Mouse (Mus musculus) layer of hippocampus, postnatal 14 days (tissue): ENCODE measurements at regions not wholly inside any gene's neighbourhood (a gene's known extent, or its start where the extent isn't known, plus 50 kb on each side); places are given as distances from the start of the nearest gene placed in this dataset.

Experiments
- DNase-seq, 2 experiments: peaks; one replicate each; pipeline ENCODE4 v3.0.0; 2021 to 2022; ENCODE audit warnings: low spot score in 2 of 2, mixed read lengths in 1 of 2

- no peak for DNase-seq
Observed at GRCm38 (mm10) chr16:21274012-21274528, 69.5 kb downstream of the Ephb3 start.

- no peak for DNase-seq
Observed at GRCm38 (mm10) chr16:21277789-21278342, 73.3 kb downstream of the Ephb3 start.

GRCm38 (mm10) chr16:21278387-21278786 is 73.8 kb downstream of the Ephb3 start:
- DNase-seq: no peak

GRCm38 (mm10) chr16:21280200-21280627 is 75.7 kb downstream of the Ephb3 start:
- DNase-seq: no peak

GRCm38 (mm10) chr16:21281958-21282730 is 77.6 kb downstream of the Ephb3 start:
- DNase-seq: no peak

GRCm38 (mm10) chr16:21286099-21286498 is 81.5 kb downstream of the Ephb3 start:
- DNase-seq: no peak

- peak; percentile 62 to 76 for DNase-seq
Observed at GRCm38 (mm10) chr16:21289528-21289927, 85.0 kb downstream of the Ephb3 start.

GRCm38 (mm10) chr16:21293010-21293409 is 88.5 kb downstream of the Ephb3 start:
- no peak for DNase-seq

GRCm38 (mm10) chr16:21293569-21293968 is 89.0 kb downstream of the Ephb3 start:
- no peak for DNase-seq

GRCm38 (mm10) chr16:21294677-21295411 is 90.3 kb downstream of the Ephb3 start:
- no peak for DNase-seq

GRCm38 (mm10) chr16:21295956-21296733 is 91.6 kb downstream of the Ephb3 start:
- DNase-seq: no peak

- no peak for DNase-seq
Observed at GRCm38 (mm10) chr16:21296786-21297185, 92.2 kb downstream of the Ephb3 start.

GRCm38 (mm10) chr16:21298866-21299265 is 94.3 kb downstream of the Ephb3 start:
- no peak for DNase-seq

GRCm38 (mm10) chr16:21305859-21306258 is 101.3 kb downstream of the Ephb3 start:
- DNase-seq: no peak

GRCm38 (mm10) chr16:21308513-21308912 is 104.0 kb downstream of the Ephb3 start:
- DNase-seq: no peak

GRCm38 (mm10) chr16:21310636-21311615 is 106.4 kb downstream of the Ephb3 start:
- peak; percentile 47 to 66 for DNase-seq

- no peak for DNase-seq
Observed at GRCm38 (mm10) chr16:21311781-21312180, 107.2 kb downstream of the Ephb3 start.

GRCm38 (mm10) chr16:21315751-21316151 is 107.2 kb upstream of the Vps8 start:
- DNase-seq: no peak

GRCm38 (mm10) chr16:21318009-21318639 is 104.8 kb upstream of the Vps8 start:
- no peak for DNase-seq
